Mouse (Mus musculus) inflammation-experienced regulatory T-cells (primary cell): Measurements from ENCODE around the gene Esx1. TPM values are rescaled to one million over a fixed set of nuclear protein-coding genes. Genes with fewer than 3 reads are reported as not detected.

Experiments used
- polyA plus RNA-seq, 2 experiments: library from polyadenylated mRNA; unstranded; fragments of 100-300 nt; shearing (Covaris generic); gene quantifications; one replicate each; pipeline ENCODE4 v1.2.1; 2017

The Esx1 gene
- not detected for polyA plus RNA-seq

DNA sequence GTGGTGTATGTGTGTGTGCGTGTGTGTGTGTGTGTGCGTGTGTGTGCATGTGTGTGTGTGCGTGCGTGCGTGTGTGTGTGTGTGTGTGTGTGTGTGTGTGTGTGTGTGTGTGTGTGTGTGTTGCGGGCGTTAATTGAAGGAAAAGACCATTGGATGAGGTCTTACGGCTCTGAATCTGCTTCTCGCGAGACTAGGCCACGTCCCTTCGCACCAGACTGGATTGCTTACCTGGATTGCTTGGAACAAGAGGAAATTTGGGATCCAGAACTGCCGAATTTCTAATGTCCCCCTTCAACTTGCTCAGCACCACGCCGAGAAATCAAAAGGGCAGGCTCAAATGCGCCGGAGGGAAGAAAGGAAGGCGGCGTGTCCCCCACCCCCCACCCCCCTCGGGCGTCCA lies at the start of gene Esx1:
TSS of gene Esx1 (minus strand) at position 366 of the 400 bp plus-strand sequence.

Other genes starting within 250 kb of the Esx1 start
- gene H2bfm, start 194.8 kb downstream of the Esx1 start, polyA plus RNA-seq, result not detected
- 10 to 100 TPM; 50.5 to 53.9 TPM for gene Tmsb15b2, start 146.6 kb downstream of the Esx1 start, polyA plus RNA-seq
- 1 to 10 TPM in 1 of 2 experiments, not detected in 1; 4.5 TPM for gene Tmsb15l, start 145.2 kb downstream of the Esx1 start, polyA plus RNA-seq
- 10 to 100 TPM; 11.7 to 17.6 TPM for gene Tmsb15b1, start 145.2 kb downstream of the Esx1 start, polyA plus RNA-seq
- gene Zcchc18, start 128.9 kb downstream of the Esx1 start, polyA plus RNA-seq, result 10 to 100 TPM; 25.2 to 47.2 TPM
- gene Slc25a53, start 83.8 kb downstream of the Esx1 start, polyA plus RNA-seq, result 10 to 100 TPM; 16.3 to 17.1 TPM
- 1 to 10 TPM; 5.0 to 7.3 TPM for gene Fam199x, start 72.5 kb downstream of the Esx1 start, polyA plus RNA-seq